27 mouse cellular contexts compared by ENCODE assay signal in the genomic region with DNA sequence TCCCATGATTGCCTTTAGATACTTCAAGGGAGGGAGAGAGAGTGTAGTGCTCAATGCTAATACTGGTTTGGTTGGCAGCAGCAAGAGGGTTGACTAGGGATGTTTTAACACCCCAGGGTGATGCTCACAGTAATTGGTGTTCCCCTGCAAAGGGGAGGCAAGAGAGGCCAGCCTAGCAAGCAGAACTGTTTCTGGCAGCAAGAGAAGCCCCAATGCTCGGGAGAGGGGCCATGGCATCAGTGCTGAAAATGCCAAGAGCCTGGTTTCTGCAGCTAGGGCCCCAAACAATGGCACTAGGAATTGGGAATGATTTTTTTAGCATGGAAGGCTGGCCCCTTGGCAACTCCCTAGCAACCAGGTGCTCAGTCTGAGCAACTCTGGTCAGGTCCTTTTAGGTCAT. TPM values are rescaled to one million over a fixed set of nuclear protein-coding genes. Genes with fewer than 3 reads are reported as not detected.
DNase-seq lines count a peak whose midpoint lies in the region; ATAC-seq and TF ChIP-seq lines count a peak whose summit lies in the region.
"Had no signal": no experiment of that assay in that cellular context is flagged by ENCODE, and none has a peak within 500 bp of the region (broad histone marks: within the 10 kb centered on the region; RNA-seq: fewer than 3 reads in every experiment).

No protein-coding gene starts in this region.

- peaks cover 93% of the 10 kb centered on the region for H3K36me3 ChIP-seq in heart, embryonic 10.5 days
- H3K36me3 ChIP-seq in heart, embryonic 11.5 days (ENCODE audit: control insufficient read depth, insufficient read depth, low read length) = peaks cover 42% of the 10 kb centered on the region
- H3K36me3 ChIP-seq in testis, adult 2 months (ENCODE audit: control insufficient read depth, insufficient read depth, low read length) = no peaks in the 10 kb centered on the region

- DNase-seq in heart, adult 11 months = peak; percentile 69
- no peak for DNase-seq in heart, postnatal 36 days
- DNase-seq in heart, embryonic 10.5 days (ENCODE audit: low spot score) = peak; percentile 61
- no peak for DNase-seq in testis, postnatal 10 days (ENCODE audit: low spot score)
- peak; percentile 11 for DNase-seq in thymus, postnatal 4 days
- DNase-seq in thymus, postnatal 14 days = no peak
- DNase-seq: adrenal gland, adult 2 months; adrenal gland, adult 8-10 months; adrenal gland, postnatal 10 days; adrenal gland, postnatal 14 days; adrenal gland, postnatal 25 days; adrenal gland, postnatal 36 days; B cell, adult 2 months; cerebellum, adult 11 months had no signal

- no peak for ATAC-seq in heart, embryonic 11.5 days (replicated peaks; ENCODE audit: insufficient number of reproducible peaks, low FRiP score, low TSS enrichment)
- ATAC-seq: activated CD4-positive, CD25-positive, alpha-beta regulatory T cell, adult 4 months; CD4-positive, CD25-positive, alpha-beta regulatory T cell, adult 4 months; Patski had no signal

- TF ChIP-seq CTCF in testis, adult 2 months (IDR thresholded peaks at IDR 0.05; ENCODE audit: control insufficient read depth, insufficient read depth, insufficient replicate concordance, low read depth, low read length) = no peak

- TF ChIP-seq POLR2A in testis, adult 2 months (IDR thresholded peaks at IDR 0.05; ENCODE audit: control insufficient read depth, low read depth, low read length) = no peak

- no peak overlapping the region for H3K4me2 ChIP-seq in heart, embryonic 11.5 days

- 71% methylated on average over 1 of the region's 1 CpGs for WGBS in heart, embryonic 10.5 days
- WGBS in heart, embryonic 11.5 days (ENCODE audit: insufficient replicate concordance) = 92% methylated on average over 1 of the region's 1 CpGs

- H3K4me3 ChIP-seq in heart, embryonic 10.5 days = no peak overlapping the region
- H3K4me3 ChIP-seq in heart, embryonic 11.5 days (ENCODE audit: low read depth, low read length) = no peak overlapping the region
- peak overlapping the region; percentile 26 for H3K4me3 ChIP-seq in testis, adult 2 months (ENCODE audit: control insufficient read depth, low read depth, low read length)

- H3K27ac ChIP-seq in heart, embryonic 10.5 days = no peak overlapping the region
- H3K27ac ChIP-seq in heart, embryonic 11.5 days (ENCODE audit: low read depth, low read length) = no peak overlapping the region
- no peak overlapping the region for H3K27ac ChIP-seq in testis, adult 2 months (ENCODE audit: control insufficient read depth, insufficient read depth, low read depth, low read length)

- no peaks in the 10 kb centered on the region for H3K9me3 ChIP-seq in heart, embryonic 10.5 days
- no peaks in the 10 kb centered on the region for H3K9me3 ChIP-seq in heart, embryonic 11.5 days (replicated peaks; ENCODE audit: control insufficient read depth, low read length)
- H3K9me3 ChIP-seq: G1E had no signal

- H3K4me1 ChIP-seq in heart, embryonic 10.5 days = peaks cover 3% of the 10 kb centered on the region; the same call in 1 of the 2 replicates
- peaks cover 1% of the 10 kb centered on the region; the same call in 1 of the 2 replicates for H3K4me1 ChIP-seq in heart, embryonic 11.5 days (ENCODE audit: control insufficient read depth, insufficient read depth, low read length)
- H3K4me1 ChIP-seq in testis, adult 2 months (ENCODE audit: control insufficient read depth, insufficient read depth, low read length) = peaks cover 11% of the 10 kb centered on the region

- intact Hi-C loops in heart, postnatal 36 days (cut with DNase I) = loop anchor here (10.0 kb wide), 1 partner anchor 510 kb away; a partner anchor contains a TSS

- H3K27me3 ChIP-seq in heart, embryonic 10.5 days (ENCODE audit: insufficient read depth, poor library complexity, severe bottlenecking) = no peaks in the 10 kb centered on the region
- no peaks in the 10 kb centered on the region for H3K27me3 ChIP-seq in heart, embryonic 11.5 days (ENCODE audit: control insufficient read depth, insufficient read depth, low read length)
- H3K27me3 ChIP-seq in testis, adult 2 months (ENCODE audit: control insufficient read depth, insufficient read depth, low read length) = no peaks in the 10 kb centered on the region
- H3K27me3 ChIP-seq: Patski had no signal

- no peak overlapping the region for H3K9ac ChIP-seq in heart, embryonic 11.5 days (ENCODE audit: low read depth, low read length)

RNA-seq across cellular contexts. Expression of a gene that starts 6.8 kb away (rescaled TPM):
- 10 to 100 TPM; 12.0 to 15.2 TPM for total RNA-seq in heart, postnatal 36 days (2021)
- 12.2 and 13.3 TPM in 2 replicates for polyA plus RNA-seq in heart, embryonic 10.5 days (2016; fragmentation: Nextera tagmentation; extraction: Ambion mirVana)
- polyA plus RNA-seq in heart, embryonic 11.5 days (2014; fragmentation: Nextera tagmentation; extraction: Ambion mirVana) = 15.7 and 17.9 TPM in 2 replicates
- 1.4 and 1.6 TPM in 2 replicates for polyA plus RNA-seq in testis, adult 2 months (2012; rRNA removed)
- total RNA-seq: CH12.LX, G1E, MEL had no signal
- polyA plus RNA-seq: G1E had no signal

RNA-seq across cellular contexts. Expression of a gene that starts 10.8 kb away (rescaled TPM):
- 10 to 100 TPM; 42.3 to 42.7 TPM for total RNA-seq in heart, postnatal 36 days (2021)
- 41.3 and 43.1 TPM in 2 replicates for polyA plus RNA-seq in heart, embryonic 10.5 days (2016; fragmentation: Nextera tagmentation; extraction: Ambion mirVana)
- polyA plus RNA-seq in heart, embryonic 11.5 days (2014; fragmentation: Nextera tagmentation; extraction: Ambion mirVana) = 29.8 and 38.0 TPM in 2 replicates
- polyA plus RNA-seq in testis, adult 2 months (2012; rRNA removed) = 11.1 and 12.0 TPM in 2 replicates

RNA-seq across cellular contexts. Expression of a gene that starts 32.9 kb away (rescaled TPM):
- not detected for total RNA-seq in heart, postnatal 36 days (2021)
- not detected in 2 replicates for polyA plus RNA-seq in heart, embryonic 10.5 days (2016; fragmentation: Nextera tagmentation; extraction: Ambion mirVana)
- not detected in 2 replicates for polyA plus RNA-seq in heart, embryonic 11.5 days (2014; fragmentation: Nextera tagmentation; extraction: Ambion mirVana)
- polyA plus RNA-seq in testis, adult 2 months (2012; rRNA removed) = not detected in 2 replicates
- total RNA-seq: adrenal gland, adult 18-20 months; adrenal gland, adult 2 months; adrenal gland, adult 8-10 months; adrenal gland, postnatal 10 days; adrenal gland, postnatal 14 days; adrenal gland, postnatal 25 days; adrenal gland, postnatal 36 days; adrenal gland, postnatal 4 days; CH12.LX; ES-E14; MEL had no signal
- polyA plus RNA-seq: activated CD4-positive, CD25-positive, alpha-beta regulatory T cell, adult 4 months; adrenal gland, adult 2 months; brain, embryonic 14.5 days; C2C12; CD4-positive, CD25-positive, alpha-beta regulatory T cell, adult 4 months; G1E; Patski had no signal

Comparison
In these comparisons a context has a peak if more than half of its experiments do, and no peak if none do; other contexts are left out.
1. DNase-seq: peak in heart, adult 11 months (single experiment), heart, embryonic 10.5 days (single experiment) and thymus, postnatal 4 days (single experiment); none in heart, postnatal 36 days (0 of 2), testis, postnatal 10 days (single experiment) and thymus, postnatal 14 days (single experiment).